Mouse (Mus musculus) MEL (cell line): ENCODE data around the gene Ramp3. TPM values are rescaled to one million over a fixed set of nuclear protein-coding genes. Genes with fewer than 3 reads are reported as not detected.

ENCODE experiments used
- DNase-seq: peaks from one replicate; pipeline ENCODE4 v3.0.0; 2011; ENCODE audit warnings: low read depth, low spot score
- H3K27ac ChIP-seq: 2 replicates; pipeline ENCODE4 v1.5.1; 2012; ENCODE audit warnings: low read depth, mild to moderate bottlenecking, control low read depth, low read length, moderate library complexity; ENCODE audit not compliant: control insufficient read depth
- H3K27me3 ChIP-seq, 2 experiments: fragments of 150-350 bp in 1 of 2; sonication (generic) in 1 of 2; 2 replicates each; pipeline ENCODE4 v1.6.1; 2012; ENCODE audit warnings: low read length in 2 of 2, mild to moderate bottlenecking in 2 of 2, improper control_type of control experiment in 1 of 2, moderate library complexity in 1 of 2; ENCODE audit not compliant: insufficient read depth in 2 of 2, control insufficient read depth in 1 of 2
- H3K36me3 ChIP-seq, 2 experiments: 2 replicates each; pipeline ENCODE4 v1.6.1; 2012 to 2014; ENCODE audit warnings: low read length in 2 of 2, improper control_type of control experiment in 1 of 2, inconsistent platforms in 1 of 2, mild to moderate bottlenecking in 1 of 2; ENCODE audit not compliant: insufficient read depth in 2 of 2, control insufficient read depth in 1 of 2
- H3K4me1 ChIP-seq, 2 experiments: fragments of 150-350 bp in 1 of 2; sonication (generic) in 1 of 2; 2 replicates each; pipeline ENCODE4 v1.6.1; 2012; ENCODE audit warnings: low read length in 2 of 2, improper control_type of control experiment in 1 of 2, mild to moderate bottlenecking in 1 of 2; ENCODE audit not compliant: insufficient read depth in 2 of 2, control insufficient read depth in 1 of 2
- H3K4me3 ChIP-seq, 2 experiments: fragments of 150-350 bp in 1 of 2; sonication (generic) in 1 of 2; 2 replicates each; pipeline ENCODE4 v1.5.1; 2012; ENCODE audit warnings: low read depth in 2 of 2, low read length in 2 of 2, mild to moderate bottlenecking in 2 of 2, moderate library complexity in 2 of 2, control low read depth in 1 of 2, improper control_type of control experiment in 1 of 2; ENCODE audit not compliant: control insufficient read depth in 1 of 2, insufficient read depth in 1 of 2
- H3K79me2 ChIP-seq: 2 replicates; pipeline ENCODE4 v1.6.1; 2012; ENCODE audit warnings: mild to moderate bottlenecking, low read length, moderate library complexity; ENCODE audit not compliant: control insufficient read depth, poor library complexity, insufficient read depth
- H3K9ac ChIP-seq: 2 replicates; pipeline ENCODE4 v1.6.1; 2012; ENCODE audit warnings: low read depth, mild to moderate bottlenecking, control low read depth, low read length, moderate library complexity; ENCODE audit not compliant: control insufficient read depth, poor library complexity, severe bottlenecking
- H3K9me3 ChIP-seq: fragments of 150-350 bp; sonication (generic); replicated peaks from 2 replicates; pipeline ENCODE4 v1.6.1; 2012; ENCODE audit warnings: mild to moderate bottlenecking, low read length, improper control_type of control experiment, moderate library complexity; ENCODE audit not compliant: insufficient read depth
- BHLHE40 ChIP-seq: IDR thresholded peaks from 2 replicates; pipeline ENCODE4 v1.6.1; 2012; ENCODE audit warnings: low read depth, mild to moderate bottlenecking, inconsistent platforms, low read length, improper control_type of control experiment, borderline replicate concordance
- ELF1 ChIP-seq: IDR thresholded peaks from 2 replicates; pipeline ENCODE4 v1.6.1; 2014; ENCODE audit warnings: low read depth, mild to moderate bottlenecking, inconsistent platforms, low read length, improper control_type of control experiment, moderate library complexity
- ETS1 ChIP-seq: IDR thresholded peaks from 2 replicates; pipeline ENCODE4 v1.6.1; 2012; ENCODE audit warnings: low read depth, mild to moderate bottlenecking, inconsistent platforms, low read length, improper control_type of control experiment, moderate library complexity
- GABPA ChIP-seq: IDR thresholded peaks from 2 replicates; pipeline ENCODE4 v1.6.1; 2012; ENCODE audit warnings: low read depth, mild to moderate bottlenecking, inconsistent platforms, low read length, improper control_type of control experiment, moderate library complexity
- GATA1 ChIP-seq: IDR thresholded peaks from 2 replicates; pipeline ENCODE4 v1.6.1; 2011; ENCODE audit warnings: low read depth, low read length, improper control_type of control experiment
- MAFK ChIP-seq: IDR thresholded peaks from 2 replicates; pipeline ENCODE4 v1.6.1; 2011; ENCODE audit warnings: low read depth, mild to moderate bottlenecking, low read length, improper control_type of control experiment, borderline replicate concordance
- MAX ChIP-seq: IDR thresholded peaks from 2 replicates; pipeline ENCODE4 v1.6.1; 2011; ENCODE audit warnings: low read length, improper control_type of control experiment
- MXI1 ChIP-seq: IDR thresholded peaks from 2 replicates; pipeline ENCODE4 v1.6.1; 2011; ENCODE audit warnings: mild to moderate bottlenecking, low read depth, low read length, improper control_type of control experiment
- MYB ChIP-seq: IDR thresholded peaks from 2 replicates; pipeline ENCODE4 v1.6.1; 2011; ENCODE audit warnings: mild to moderate bottlenecking, low read depth, low read length, improper control_type of control experiment
- MYC ChIP-seq: IDR thresholded peaks from 2 replicates; pipeline ENCODE4 v1.6.1; 2011; ENCODE audit warnings: low read depth, mild to moderate bottlenecking, low read length, improper control_type of control experiment, moderate library complexity
- NELFE ChIP-seq: IDR thresholded peaks from 2 replicates; pipeline ENCODE4 v1.6.1; 2011; ENCODE audit warnings: low read depth, low read length, improper control_type of control experiment
- NRF1 ChIP-seq: IDR thresholded peaks from 2 replicates; pipeline ENCODE4 v1.6.1; 2014; ENCODE audit warnings: low read depth, mild to moderate bottlenecking, inconsistent platforms, low read length, improper control_type of control experiment, moderate library complexity; ENCODE audit not compliant: poor library complexity, insufficient read depth, severe bottlenecking
- RAD21 ChIP-seq: IDR thresholded peaks from 2 replicates; pipeline ENCODE4 v1.6.1; 2011; ENCODE audit warnings: mild to moderate bottlenecking, low read depth, low read length, improper control_type of control experiment
- SMC3 ChIP-seq: IDR thresholded peaks from 2 replicates; pipeline ENCODE4 v1.6.1; 2011; ENCODE audit warnings: low read depth, low read length, improper control_type of control experiment
- TBP ChIP-seq: IDR thresholded peaks from 2 replicates; pipeline ENCODE4 v1.8.0; 2011; ENCODE audit warnings: low read depth, low read length, improper control_type of control experiment
- TCF12 ChIP-seq: IDR thresholded peaks from 2 replicates; pipeline ENCODE4 v1.6.1; 2014; ENCODE audit warnings: low read depth, mild to moderate bottlenecking, inconsistent platforms, low read length, improper control_type of control experiment, moderate library complexity
- USF2 ChIP-seq, 2 experiments: IDR thresholded peaks; 2 replicates each; pipeline ENCODE4 v1.6.1; 2011 to 2012; ENCODE audit warnings: improper control_type of control experiment in 2 of 2, low read length in 2 of 2, borderline replicate concordance in 1 of 2, inconsistent platforms in 1 of 2, low read depth in 1 of 2, mild to moderate bottlenecking in 1 of 2; ENCODE audit not compliant: insufficient read depth in 1 of 2
- ZC3H11A ChIP-seq: IDR thresholded peaks from 2 replicates; pipeline ENCODE4 v1.6.1; 2012; ENCODE audit warnings: low read depth, mild to moderate bottlenecking, inconsistent platforms, low read length, improper control_type of control experiment
- ZKSCAN1 ChIP-seq: IDR thresholded peaks from 2 replicates; pipeline ENCODE4 v1.6.1; 2012; ENCODE audit warnings: low read depth, mild to moderate bottlenecking, inconsistent platforms, low read length, improper control_type of control experiment, moderate library complexity
- ZMIZ1 ChIP-seq: IDR thresholded peaks from 2 replicates; pipeline ENCODE4 v1.6.1; 2012; ENCODE audit warnings: low read depth, mild to moderate bottlenecking, inconsistent platforms, low read length, improper control_type of control experiment, moderate library complexity
- ZNF384 ChIP-seq: IDR thresholded peaks from 2 replicates; pipeline ENCODE4 v1.6.1; 2012; ENCODE audit warnings: low read depth, mild to moderate bottlenecking, inconsistent platforms, low read length, improper control_type of control experiment
- polyA plus RNA-seq, 2 experiments: library from polyadenylated mRNA; stranded (reverse) in 1 of 2; unstranded in 1 of 2; fragments of >175 nt in 1 of 2; fragments of >200 nt in 1 of 2; gene quantifications; 2 replicates each; pipeline versions ENCODE4 v1.2.1 to v1.2.4; 2012; ENCODE audit warnings: low replicate concordance in 2 of 2, low read depth in 1 of 2; ENCODE audit not compliant: insufficient read length in 2 of 2, insufficient read depth in 1 of 2, missing spikeins in 1 of 2
- total RNA-seq: library from RNA; depleted of rRNA; stranded (reverse); fragments of 300-350 nt; gene quantifications from 2 replicates; pipeline ENCODE4 v1.2.3, GENCODE M21; 2012

The Ramp3 gene
- total and polyA plus RNA-seq, 3 experiments: not detected

DNA sequence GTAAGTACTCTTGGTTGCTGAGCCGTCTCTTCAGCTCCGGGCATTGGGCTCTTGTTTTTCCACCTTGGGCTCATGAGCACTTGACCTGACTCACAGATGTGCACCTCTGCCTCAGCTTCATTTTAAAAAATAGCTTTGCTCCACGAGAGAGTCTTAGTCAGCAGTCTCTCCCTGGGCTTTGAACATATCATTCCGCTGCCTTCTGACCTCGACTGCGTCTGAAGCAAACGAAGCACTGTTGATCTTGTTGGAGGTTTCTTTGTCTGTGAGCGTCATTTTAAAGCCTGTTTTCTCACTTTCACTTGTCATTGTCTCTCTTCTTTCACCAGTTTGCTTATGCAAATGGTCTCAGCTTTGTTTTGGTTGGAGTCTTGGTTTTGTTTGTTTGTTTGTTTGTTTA, 38.2 kb downstream of the Ramp3 start:
- no peak overlapping the region for H3K27ac ChIP-seq
- H3K9me3 ChIP-seq: no peaks in the 10 kb centered on the region
- no peak for DNase-seq
- no peaks in the 10 kb centered on the region for H3K36me3 ChIP-seq
- H3K4me1 ChIP-seq: no peaks in the 10 kb centered on the region
- no peak overlapping the region for H3K9ac ChIP-seq
- TF ChIP-seq MAFK (no peak), SMC3 (no peak), GATA1 (no peak), ETS1 (no peak), MYB (no peak), GABPA (no peak), TCF12 (no peak)
- H3K27me3 ChIP-seq: no peaks in the 10 kb centered on the region; a peak in 1 of 4 replicates
- H3K79me2 ChIP-seq: no peaks in the 10 kb centered on the region
- H3K4me3 ChIP-seq: no peak overlapping the region

DNA sequence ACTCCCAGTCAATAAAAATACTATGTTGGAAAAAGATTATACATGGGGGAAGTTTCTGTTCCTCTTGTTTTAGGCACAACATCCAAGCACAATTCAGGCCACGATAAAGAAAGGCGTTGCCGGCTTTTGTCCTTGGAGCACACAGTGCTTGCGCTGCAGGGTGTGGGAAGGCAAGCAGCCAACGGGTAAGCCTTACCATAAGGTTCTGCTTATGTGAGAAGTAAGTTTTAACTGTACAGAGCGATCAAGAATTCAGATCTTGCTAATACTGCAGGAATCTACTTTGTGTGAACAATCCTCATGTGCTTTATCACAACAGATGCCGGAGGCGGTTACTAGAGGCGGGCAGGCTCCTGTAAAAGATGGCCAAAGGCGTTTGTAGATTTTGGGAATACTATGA, 39.4 kb downstream of the Ramp3 start:
- no peak for DNase-seq
- no peaks in the 10 kb centered on the region for H3K4me1 ChIP-seq
- H3K4me3 ChIP-seq: no peak overlapping the region
- no peaks in the 10 kb centered on the region; a peak in 1 of 4 replicates for H3K27me3 ChIP-seq
- H3K36me3 ChIP-seq: no peaks in the 10 kb centered on the region
- no peaks in the 10 kb centered on the region for H3K9me3 ChIP-seq
- H3K27ac ChIP-seq: no peak overlapping the region
- TF ChIP-seq GATA1 (no peak), RAD21 (no peak), USF2 (IDR thresholded peaks at IDR 0.05; ENCODE audit: borderline replicate concordance in 1 of 2, insufficient read depth in 1 of 2, low read depth in 1 of 2, low read length in 2 of 2) (no peak), MYC (no peak), GABPA (no peak), ZKSCAN1 (no peak), BHLHE40 (no peak), NRF1 (no peak), ELF1 (no peak), NELFE (no peak), ZNF384 (no peak), ZMIZ1 (no peak), ZC3H11A (no peak), MXI1 (no peak), MAX (no peak), MYB (no peak), ETS1 (no peak), TBP (no peak)
- H3K79me2 ChIP-seq: no peaks in the 10 kb centered on the region
- H3K9ac ChIP-seq: no peak overlapping the region
